Mouse (Mus musculus) myocyte (in vitro differentiated cells): ENCODE results near the gene Card14.

ENCODE experiments used
- CEBPB ChIP-seq: IDR thresholded peaks from 2 replicates; pipeline ENCODE4 v1.6.1; 2011; ENCODE audit warnings: mild to moderate bottlenecking, moderate library complexity; ENCODE audit not compliant: poor library complexity, insufficient read depth, severe bottlenecking
- E2F4 ChIP-seq: IDR thresholded peaks from one replicate; pipeline ENCODE4 v1.6.1; 2011; ENCODE audit warnings: mild to moderate bottlenecking, control low read depth, moderate library complexity; ENCODE audit not compliant: insufficient read depth
- MAX ChIP-seq: IDR thresholded peaks from one replicate; pipeline ENCODE4 v1.6.1; 2011; ENCODE audit warnings: low read depth, mild to moderate bottlenecking, control low read depth
- MYOD1 ChIP-seq, 3 experiments: IDR thresholded peaks; one replicate each; pipeline ENCODE4 v1.6.1; 2011; ENCODE audit warnings: control low read depth in 2 of 3, low read depth in 2 of 3, mild to moderate bottlenecking in 2 of 3, moderate library complexity in 1 of 3; ENCODE audit not compliant: insufficient read length in 2 of 3, control insufficient read depth in 1 of 3
- MYOG ChIP-seq, 3 experiments: IDR thresholded peaks; one replicate each; pipeline ENCODE4 v1.6.1; 2011; ENCODE audit warnings: control low read depth in 2 of 3, low read depth in 2 of 3, mild to moderate bottlenecking in 2 of 3; ENCODE audit not compliant: insufficient read length in 2 of 3, control insufficient read depth in 1 of 3, insufficient read depth in 1 of 3
- POLR2A ChIP-seq: IDR thresholded peaks from one replicate; pipeline ENCODE4 v1.6.1; 2011; ENCODE audit warnings: low read depth, mild to moderate bottlenecking, control low read depth, moderate library complexity; ENCODE audit not compliant: insufficient read length
- POLR2AphosphoS2 ChIP-seq: IDR thresholded peaks from one replicate; pipeline ENCODE4 v1.6.1; 2011; ENCODE audit warnings: low read depth, control low read depth; ENCODE audit not compliant: insufficient read length
- REST ChIP-seq: IDR thresholded peaks from one replicate; pipeline ENCODE4 v1.6.1; 2011; ENCODE audit warnings: mild to moderate bottlenecking, control low read depth, moderate library complexity; ENCODE audit not compliant: insufficient read depth, insufficient read length
- TCF12 ChIP-seq: IDR thresholded peaks from one replicate; pipeline ENCODE4 v1.6.1; 2011; ENCODE audit warnings: mild to moderate bottlenecking, control low read depth; ENCODE audit not compliant: poor library complexity, insufficient read depth, severe bottlenecking
- TCF3 ChIP-seq: IDR thresholded peaks from one replicate; pipeline ENCODE4 v1.6.1; 2011; ENCODE audit warnings: low read depth, control low read depth; ENCODE audit not compliant: insufficient read length
- USF1 ChIP-seq: IDR thresholded peaks from one replicate; pipeline ENCODE4 v1.6.1; 2011; ENCODE audit warnings: low read depth, mild to moderate bottlenecking, control low read depth, moderate library complexity

DNA sequence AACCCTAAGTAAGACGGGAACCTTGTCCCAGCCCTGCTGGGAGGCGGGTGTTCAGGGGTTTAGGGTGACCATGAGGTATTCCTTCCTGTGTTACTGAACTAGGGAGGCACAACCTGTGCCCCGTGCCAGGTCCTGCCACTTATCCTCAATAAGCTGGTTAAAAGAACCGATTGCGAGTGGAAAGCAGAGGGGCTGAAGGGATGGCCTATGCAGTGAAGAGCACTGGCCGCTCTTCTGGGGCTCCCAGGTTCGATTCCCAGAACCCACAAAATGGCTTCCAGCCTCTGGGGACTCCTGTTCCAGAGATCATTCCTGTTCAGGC is 85.9 kb downstream of the Card14 start:
- TF ChIP-seq CEBPB (no peak), USF1 (no peak), TCF12 (no peak), POLR2A (no peak), MAX (no peak), E2F4 (no peak), TCF3 (no peak), POLR2AphosphoS2 (no peak), MYOD1 (IDR thresholded peaks at IDR 0.05; ENCODE audit: control insufficient read depth in 1 of 3, insufficient read length in 2 of 3, low read depth in 2 of 3) (no peak), MYOG (IDR thresholded peaks at IDR 0.05; ENCODE audit: control insufficient read depth in 1 of 3, insufficient read depth in 1 of 3, insufficient read length in 2 of 3, low read depth in 2 of 3) (no peak), REST (no peak)
